Mouse (Mus musculus): ENCODE data around the gene Kdelc2. TPM values are rescaled to one million over a fixed set of nuclear protein-coding genes. Genes with fewer than 3 reads are reported as not detected.
A peak's percentile ranks its signal among the peaks of the same experiment; 100 is the strongest.

Kdelc2 gene
- polyA plus RNA-seq, 1 experiment from 2014 or later: 30.9 TPM

- 89% methylated on average over 3 of the region's 3 CpGs for WGBS
- no peak for ATAC-seq (ENCODE audit: insufficient read depth, low FRiP score, low read depth)
- H3K4me1 ChIP-seq: peaks cover 6% of the 10 kb centered on the region; the same call in 1 of the 2 replicates
- no peaks in the 10 kb centered on the region for H3K27me3 ChIP-seq (replicated peaks)
- no peak overlapping the region for H3K27ac ChIP-seq
- H3K9ac ChIP-seq: no peak overlapping the region
- H3K4me2 ChIP-seq: no peak overlapping the region
- H3K36me3 ChIP-seq: peaks cover 5% of the 10 kb centered on the region; the same call in 1 of the 2 replicates
- no peak overlapping the region for H3K4me3 ChIP-seq (replicated peaks)
- no peaks in the 10 kb centered on the region for H3K9me3 ChIP-seq
Measured at GRCm38 (mm10) chr9:53389109-53389508, 5.3 kb downstream of the Kdelc2 start.

GRCm38 (mm10) chr9:53390136-53390535, 6.3 kb downstream of the Kdelc2 start:
- Histone ChIP-seq H3K9me3 (no peaks in the 10 kb centered on the region), H3K9ac (no peak overlapping the region), H3K4me3 (replicated peaks) (no peak overlapping the region), H3K36me3 (peaks cover 5% of the 10 kb centered on the region; the same call in 1 of the 2 replicates), H3K27ac (no peak overlapping the region), H3K27me3 (replicated peaks) (no peaks in the 10 kb centered on the region), H3K4me2 (no peak overlapping the region), H3K4me1 (peaks cover 3% of the 10 kb centered on the region; the same call in 1 of the 2 replicates)
- WGBS: 71% methylated on average over 7 of the region's 7 CpGs
- ATAC-seq (ENCODE audit: insufficient read depth, low FRiP score, low read depth): no peak

GRCm38 (mm10) chr9:53397685-53398387, 14.0 kb downstream of the Kdelc2 start:
- no peak for ATAC-seq (ENCODE audit: insufficient read depth, low FRiP score, low read depth)
- H3K9ac ChIP-seq: no peak overlapping the region

GRCm38 (mm10) chr9:53398388-53398700, 14.5 kb downstream of the Kdelc2 start:
- H3K4me1 ChIP-seq: no peaks in the 10 kb centered on the region
- WGBS: 17% methylated on average over 5 of the region's 5 CpGs
- no peaks in the 10 kb centered on the region for H3K36me3 ChIP-seq
- H3K9me3 ChIP-seq: no peaks in the 10 kb centered on the region
- no peak for ATAC-seq (ENCODE audit: insufficient read depth, low FRiP score, low read depth)
- no peak overlapping the region for H3K4me3 ChIP-seq (replicated peaks)
- H3K27me3 ChIP-seq (replicated peaks): no peaks in the 10 kb centered on the region
- H3K4me2 ChIP-seq: no peak overlapping the region
- no peak overlapping the region for H3K9ac ChIP-seq
- H3K27ac ChIP-seq: no peak overlapping the region

More at GRCm38 (mm10) chr9:53397685-53398387, 14.0 kb downstream of the Kdelc2 start:
- WGBS: 82% methylated on average over 13 of the region's 13 CpGs
- Histone ChIP-seq H3K36me3 (no peaks in the 10 kb centered on the region), H3K4me2 (no peak overlapping the region), H3K4me1 (no peaks in the 10 kb centered on the region), H3K27ac (no peak overlapping the region), H3K27me3 (replicated peaks) (no peaks in the 10 kb centered on the region), H3K9me3 (no peaks in the 10 kb centered on the region), H3K4me3 (replicated peaks) (no peak overlapping the region)

GRCm38 (mm10) chr9:53399537-53399936, 15.7 kb downstream of the Kdelc2 start:
- 92% methylated on average over 8 of the region's 8 CpGs for WGBS
- no peaks in the 10 kb centered on the region for H3K36me3 ChIP-seq
- H3K4me3 ChIP-seq (replicated peaks): no peak overlapping the region
- H3K27me3 ChIP-seq (replicated peaks): no peaks in the 10 kb centered on the region
- no peak overlapping the region for H3K27ac ChIP-seq
- H3K4me1 ChIP-seq: no peaks in the 10 kb centered on the region
- H3K9ac ChIP-seq: no peak overlapping the region
- no peaks in the 10 kb centered on the region for H3K9me3 ChIP-seq
- ATAC-seq (ENCODE audit: insufficient read depth, low FRiP score, low read depth): no peak
- H3K4me2 ChIP-seq: no peak overlapping the region

- Histone ChIP-seq H3K9ac (no peak overlapping the region), H3K9me3 (no peaks in the 10 kb centered on the region), H3K4me1 (0 out of 2 replicates have a peak, but pooled peaks cover 4% of the 10 kb centered on the region), H3K4me3 (replicated peaks) (no peak overlapping the region), H3K27me3 (replicated peaks) (no peaks in the 10 kb centered on the region), H3K27ac (no peak overlapping the region), H3K36me3 (no peaks in the 10 kb centered on the region), H3K4me2 (no peak overlapping the region)
- ATAC-seq (ENCODE audit: insufficient read depth, low FRiP score, low read depth): no peak
- WGBS: 90% methylated on average over 4 of the region's 4 CpGs
Measured at GRCm38 (mm10) chr9:53400696-53401095, 16.9 kb downstream of the Kdelc2 start.

- Histone ChIP-seq H3K9ac (no peak overlapping the region), H3K27me3 (replicated peaks) (no peaks in the 10 kb centered on the region), H3K9me3 (no peaks in the 10 kb centered on the region), H3K36me3 (no peaks in the 10 kb centered on the region), H3K4me1 (0 out of 2 replicates have a peak, but pooled peaks cover 4% of the 10 kb centered on the region), H3K4me2 (no peak overlapping the region), H3K27ac (no peak overlapping the region), H3K4me3 (replicated peaks) (no peak overlapping the region)
- ATAC-seq (ENCODE audit: insufficient read depth, low FRiP score, low read depth): no peak
- 88% methylated on average over 8 of the region's 8 CpGs for WGBS
Measured at GRCm38 (mm10) chr9:53401146-53401545, 17.3 kb downstream of the Kdelc2 start.

GRCm38 (mm10) chr9:53402291-53402711, 18.5 kb downstream of the Kdelc2 start, which contains the start of gene 4930550C14Rik:
Gene 4930550C14Rik, plus strand, starts transcription at chr9:53402325.
- no peak within 1 kb of the TSS for H3K9ac ChIP-seq
- no peaks in the 10 kb centered on the region for H3K36me3 ChIP-seq
- H3K27ac ChIP-seq: peak within 1 kb of the TSS; percentile 46
- WGBS: 11% methylated on average over 11 of the region's 11 CpGs
- no peak within 1 kb of the TSS; the same call in 1 of the 2 replicates for H3K4me3 ChIP-seq (replicated peaks)
- H3K9me3 ChIP-seq: no peaks in the 10 kb centered on the region
- H3K27me3 ChIP-seq (replicated peaks): no peaks in the 10 kb centered on the region
- H3K4me2 ChIP-seq: peak within 1 kb of the TSS; percentile 39
- ATAC-seq (ENCODE audit: insufficient read depth, low FRiP score, low read depth): no peak
- 0 out of 2 replicates have a peak, but pooled peaks cover 4% of the 10 kb centered on the region for H3K4me1 ChIP-seq

- Histone ChIP-seq H3K9ac (no peak overlapping the region), H3K27me3 (replicated peaks) (no peaks in the 10 kb centered on the region), H3K36me3 (no peaks in the 10 kb centered on the region), H3K9me3 (no peaks in the 10 kb centered on the region), H3K4me3 (replicated peaks) (no peak overlapping the region), H3K27ac (peak overlapping the region; percentile 46; the same call in 1 of the 2 replicates), H3K4me2 (peak overlapping the region; percentile 39), H3K4me1 (0 out of 2 replicates have a peak, but pooled peaks cover 4% of the 10 kb centered on the region)
- ATAC-seq (ENCODE audit: insufficient read depth, low FRiP score, low read depth): no peak
- WGBS: 67% methylated on average over 8 of the region's 8 CpGs
Measured at GRCm38 (mm10) chr9:53402991-53403390, 19.2 kb downstream of the Kdelc2 start.

- H3K27me3 ChIP-seq (replicated peaks): no peaks in the 10 kb centered on the region
- 84% methylated on average over 6 of the region's 6 CpGs for WGBS
- H3K9ac ChIP-seq: no peak overlapping the region
- H3K9me3 ChIP-seq: no peaks in the 10 kb centered on the region
- no peaks in the 10 kb centered on the region for H3K36me3 ChIP-seq
- H3K4me3 ChIP-seq (replicated peaks): no peak overlapping the region
- no peak for ATAC-seq (ENCODE audit: insufficient read depth, low FRiP score, low read depth)
- no peak overlapping the region for H3K4me2 ChIP-seq
- 0 out of 2 replicates have a peak, but pooled peaks cover 4% of the 10 kb centered on the region for H3K4me1 ChIP-seq
- H3K27ac ChIP-seq: no peak overlapping the region
Measured at GRCm38 (mm10) chr9:53404050-53404752, 20.4 kb downstream of the Kdelc2 start.

- no peak overlapping the region for H3K9ac ChIP-seq
- no peaks in the 10 kb centered on the region for H3K36me3 ChIP-seq
- H3K4me1 ChIP-seq: 0 out of 2 replicates have a peak, but pooled peaks cover 4% of the 10 kb centered on the region
- no peak overlapping the region for H3K27ac ChIP-seq
- 25% methylated on average over 21 of the region's 21 CpGs for WGBS
- ATAC-seq (ENCODE audit: insufficient read depth, low FRiP score, low read depth): peak; percentile 72
- peak overlapping the region; percentile 37 for H3K4me3 ChIP-seq (replicated peaks)
- no peaks in the 10 kb centered on the region for H3K9me3 ChIP-seq
- no peaks in the 10 kb centered on the region for H3K27me3 ChIP-seq (replicated peaks)
- H3K4me2 ChIP-seq: peak overlapping the region; percentile 57
Measured at GRCm38 (mm10) chr9:53404753-53405722, 21.2 kb downstream of the Kdelc2 start.
